Mouse (Mus musculus) lung, embryonic 14.5 days (tissue): ENCODE data around the gene Kcmf1. TPM values are rescaled to one million over a fixed set of nuclear protein-coding genes. Genes with fewer than 3 reads are reported as not detected.
"Not testable (repeated sequence)": the region's sequence is repeated elsewhere in the genome, so short reads cannot be mapped to it uniquely, and the experiment has no call there.

Experiments used
- ATAC-seq: fragments of 200-750 bp; cut with Nextera tagmentation; 2 replicates; pipeline ENCODE4 v1.8.0; 2017; ENCODE audit warnings: mild to moderate bottlenecking, moderate TSS enrichment, moderate library complexity; ENCODE audit not compliant: insufficient read depth
- DNase-seq: peaks from one replicate; pipeline ENCODE4 v3.0.0-alpha.2; 2015
- H3K27ac ChIP-seq: fragments of 300-500 bp; sonication (generic); 2 replicates; pipeline ENCODE4 v1.5.1; 2014; ENCODE audit warnings: low read depth, mild to moderate bottlenecking, moderate library complexity
- H3K27me3 ChIP-seq: fragments of 300-500 bp; sonication (generic); 2 replicates; pipeline ENCODE4 v1.6.1; 2014; ENCODE audit warnings: low read length, control low read depth; ENCODE audit not compliant: insufficient read depth
- H3K36me3 ChIP-seq: fragments of 300-500 bp; sonication (generic); 2 replicates; pipeline ENCODE4 v1.6.1; 2014; ENCODE audit warnings: control low read depth; ENCODE audit not compliant: insufficient read depth
- H3K4me1 ChIP-seq: fragments of 300-500 bp; sonication (generic); 2 replicates; pipeline ENCODE4 v1.6.1; 2014; ENCODE audit warnings: antibody characterized with exemption, control low read depth; ENCODE audit not compliant: insufficient read depth
- H3K4me2 ChIP-seq: fragments of 300-500 bp; sonication (generic); 2 replicates; pipeline ENCODE4 v1.6.1; 2014; ENCODE audit warnings: mild to moderate bottlenecking
- H3K4me3 ChIP-seq: fragments of 300-500 bp; sonication (generic); 2 replicates; pipeline ENCODE4 v1.5.1; 2014; ENCODE audit warnings: low read depth, low read length
- H3K9ac ChIP-seq: fragments of 300-500 bp; sonication (generic); 2 replicates; pipeline ENCODE4 v1.6.1; 2014
- H3K9me3 ChIP-seq: fragments of 300-500 bp; sonication (generic); 2 replicates; pipeline ENCODE4 v1.6.1; 2016; ENCODE audit warnings: low read depth, low read length, control low read depth
- CTCF ChIP-seq: IDR thresholded peaks from 2 replicates; pipeline ENCODE4 v1.5.1; 2016; ENCODE audit warnings: antibody characterized with exemption, low read depth
- WGBS: fragments of 180-500 bp; shearing (Covaris S2); extraction: QIAGEN DNeasy Blood & Tissue Kit; methylation state at CpG from one replicate; pipeline ENCODE4 v1.1.7; 2014; 5-methylcytosine and 5-hydroxymethylcytosine counted together
- polyA plus RNA-seq: library from polyadenylated mRNA; unstranded; fragments of >200 nt; fragmentation: Nextera tagmentation; extraction: Ambion mirVana; gene quantifications from 2 replicates; pipeline ENCODE4 v1.2.1, GENCODE M21; 2014

Kcmf1 gene
- polyA plus RNA-seq, 1 experiment from 2014 or later = 65.4 TPM

- Histone ChIP-seq H3K27me3 (no peaks in the 10 kb centered on the region), H3K9ac (no peak overlapping the region), H3K4me1 (peaks cover 15% of the 10 kb centered on the region), H3K36me3 (0 out of 2 replicates have a peak, but pooled peaks cover 5% of the 10 kb centered on the region), H3K9me3 (no peaks in the 10 kb centered on the region), H3K4me3 (no peak overlapping the region), H3K4me2 (no peak overlapping the region), H3K27ac (peak overlapping the region; percentile 39; the same call in 1 of the 2 replicates)
- 39% methylated on average over 5 of the region's 5 CpGs for WGBS
- ATAC-seq (no peak; the same call in 1 of the 2 replicates), DNase-seq (peak; percentile 57)
- TF ChIP-seq CTCF = no peak
Observed at GRCm38 (mm10) chr6:72868688-72869087, 31.1 kb downstream of the Kcmf1 start.

GRCm38 (mm10) chr6:72867746-72868145 is 32.0 kb downstream of the Kcmf1 start:
- Histone ChIP-seq H3K27me3 (no peaks in the 10 kb centered on the region), H3K4me1 (peaks cover 15% of the 10 kb centered on the region), H3K27ac (no peak overlapping the region), H3K9me3 (no peaks in the 10 kb centered on the region), H3K9ac (no peak overlapping the region), H3K4me2 (no peak overlapping the region), H3K36me3 (0 out of 2 replicates have a peak, but pooled peaks cover 5% of the 10 kb centered on the region), H3K4me3 (no peak overlapping the region)
- WGBS = 80% methylated on average over 1 of the region's 1 CpGs
- TF ChIP-seq CTCF = no peak
- ATAC-seq (no peak), DNase-seq (no peak)

DNA sequence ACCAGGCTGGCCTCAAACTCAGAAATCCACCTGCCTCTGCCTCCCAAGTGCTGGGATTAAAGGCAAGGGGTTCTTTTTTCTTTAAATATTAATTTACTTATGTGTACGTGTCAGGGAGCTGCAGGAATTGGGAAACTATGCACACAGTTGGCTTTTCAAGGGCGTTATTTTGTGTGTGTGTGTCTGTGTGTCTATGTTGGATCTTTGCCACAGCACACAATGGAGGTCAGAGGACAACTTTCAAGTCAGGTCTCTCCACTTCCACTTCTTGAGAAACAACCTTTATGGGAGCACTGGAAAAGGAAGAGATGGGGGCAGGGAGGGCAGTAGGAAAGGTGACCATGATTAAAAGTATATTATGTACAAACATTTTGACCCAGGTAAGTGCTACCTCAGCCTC is 33.5 kb downstream of the Kcmf1 start:
- no peak for DNase-seq
- Histone ChIP-seq H3K27me3 (no peaks in the 10 kb centered on the region), H3K4me2 (no peak overlapping the region), H3K36me3 (0 out of 2 replicates have a peak, but pooled peaks cover 5% of the 10 kb centered on the region), H3K9me3 (no peaks in the 10 kb centered on the region), H3K27ac (no peak overlapping the region), H3K4me1 (peaks cover 15% of the 10 kb centered on the region), H3K4me3 (no peak overlapping the region), H3K9ac (no peak overlapping the region)
- no peak for ATAC-seq
- TF ChIP-seq CTCF = no peak
- WGBS = 50% methylated on average over 2 of the region's 2 CpGs

DNA sequence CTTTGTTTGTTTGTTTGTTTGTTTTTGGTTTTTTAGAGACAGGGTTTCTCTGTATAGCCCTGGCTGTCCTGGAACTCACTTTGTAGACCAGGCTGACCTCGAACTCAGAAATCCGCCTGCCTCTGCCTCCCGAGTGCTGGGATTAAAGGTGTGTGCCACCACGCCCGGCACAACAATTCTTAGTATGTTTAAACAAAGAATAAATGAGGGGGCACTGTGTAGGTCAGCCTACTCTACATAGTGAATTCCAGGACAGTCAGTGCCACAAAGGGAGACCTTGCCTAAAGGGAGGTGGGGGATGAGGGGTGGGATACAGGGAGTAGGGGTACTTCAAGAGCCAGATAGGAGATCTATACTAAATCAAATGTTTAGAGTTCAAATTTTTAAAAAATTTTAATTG is 37.1 kb downstream of the Kcmf1 start:
- H3K4me2 ChIP-seq, H3K9me3 ChIP-seq, DNase-seq, H3K27me3 ChIP-seq, H3K27ac ChIP-seq, H3K9ac ChIP-seq, ATAC-seq, H3K4me3 ChIP-seq, H3K4me1 ChIP-seq: not testable (repeated sequence)
- peaks cover 29% of the 10 kb centered on the region; the same call in 1 of the 2 replicates for H3K36me3 ChIP-seq
- WGBS = 90% methylated on average over 5 of the region's 5 CpGs

- H3K4me1 ChIP-seq = no peaks in the 10 kb centered on the region
- H3K27me3 ChIP-seq = no peaks in the 10 kb centered on the region
- ATAC-seq = no peak
- TF ChIP-seq CTCF = no peak
- H3K4me2 ChIP-seq = no peak overlapping the region
- H3K27ac ChIP-seq = no peak overlapping the region
- no peak for DNase-seq
- H3K9me3 ChIP-seq = no peaks in the 10 kb centered on the region
- H3K9ac ChIP-seq = no peak overlapping the region
- no peak overlapping the region for H3K4me3 ChIP-seq
- H3K36me3 ChIP-seq = peaks cover 63% of the 10 kb centered on the region
- WGBS = 83% methylated on average over 5 of the region's 5 CpGs
Observed at GRCm38 (mm10) chr6:72854256-72854655, 45.5 kb downstream of the Kcmf1 start.

GRCm38 (mm10) chr6:72852180-72852579 is 47.6 kb downstream of the Kcmf1 start:
- no peaks in the 10 kb centered on the region for H3K9me3 ChIP-seq
- H3K4me3 ChIP-seq = no peak overlapping the region
- DNase-seq (no peak), ATAC-seq (no peak)
- H3K4me1 ChIP-seq = no peaks in the 10 kb centered on the region
- no peak for TF ChIP-seq CTCF
- H3K4me2 ChIP-seq = no peak overlapping the region
- no peaks in the 10 kb centered on the region for H3K27me3 ChIP-seq
- H3K9ac ChIP-seq = no peak overlapping the region
- 53% methylated on average over 4 of the region's 4 CpGs for WGBS
- no peak overlapping the region for H3K27ac ChIP-seq
- H3K36me3 ChIP-seq = peaks cover 65% of the 10 kb centered on the region

DNA sequence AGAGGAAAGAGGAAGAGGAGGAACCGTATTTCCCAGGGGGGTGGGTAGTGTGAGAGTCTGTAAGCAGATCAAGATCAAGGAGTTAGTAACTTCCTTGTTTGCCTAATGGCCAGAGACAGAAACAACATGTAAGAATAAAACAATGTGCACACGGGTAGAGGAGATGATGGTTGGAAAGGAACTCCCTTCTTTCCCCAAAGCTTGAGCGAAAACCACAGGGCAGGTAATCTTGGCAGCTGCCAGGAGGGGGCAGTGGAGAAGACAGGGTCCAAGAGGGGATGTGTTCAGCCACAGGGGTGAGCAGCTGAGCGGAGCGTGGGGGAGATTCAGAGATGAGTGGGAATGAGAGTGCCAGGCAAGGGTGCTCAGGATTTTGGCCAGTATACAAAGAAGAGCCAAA is 48.1 kb downstream of the Kcmf1 start:
- H3K27me3 ChIP-seq = no peaks in the 10 kb centered on the region
- peak; percentile 54 for DNase-seq
- no peak overlapping the region for H3K4me2 ChIP-seq
- no peaks in the 10 kb centered on the region for H3K4me1 ChIP-seq
- 77% methylated on average over 5 of the region's 5 CpGs for WGBS
- TF ChIP-seq CTCF = peak; percentile 73
- H3K27ac ChIP-seq = no peak overlapping the region
- ATAC-seq = 0 out of 2 replicates have a peak, but pooled peaks have one; percentile 38
- no peak overlapping the region for H3K4me3 ChIP-seq
- H3K9ac ChIP-seq = no peak overlapping the region
- no peaks in the 10 kb centered on the region for H3K9me3 ChIP-seq
- peaks cover 65% of the 10 kb centered on the region for H3K36me3 ChIP-seq
